Mouse (Mus musculus) spleen, adult 10 weeks (tissue): Measurements from ENCODE around the gene Mog. TPM values are rescaled to one million over a fixed set of nuclear protein-coding genes. Genes with fewer than 3 reads are reported as not detected.

Experiments
- polyA plus RNA-seq: library from polyadenylated mRNA; stranded (reverse); fragments of 350-450 nt; fragmentation: Illumina TruSeq; extraction: RNeasy Lipid Tissue Mini Kit (QIAGEN cat#74804); gene quantifications from one replicate; pipeline ENCODE4 v1.2.3, GENCODE M21; 2015; ENCODE audit warnings: low replicate concordance; ENCODE audit not compliant: insufficient read depth

The Mog gene
- not detected for polyA plus RNA-seq

GRCm38 (mm10) chr17:37022628-37023576 is at the start of gene Mog:
Mog (minus strand) TSS chr17:37023398.

GRCm38 (mm10) chr17:37045611-37046311 is 22.6 kb upstream of the Mog start, which contains the start of gene Gabbr1:
Gabbr1 (plus strand) TSS chr17:37045966.

GRCm38 (mm10) chr17:37000863-37001262 is 22.3 kb downstream of the Mog start, which contains the start of gene Zfp57:
Zfp57 (plus strand) TSS chr17:37001163.

GRCm38 (mm10) chr17:36989437-36989836 is 33.8 kb downstream of the Mog start, which contains the start of gene H2-M5:
H2-M5 (minus strand) TSS chr17:36989537.

GRCm38 (mm10) chr17:36981221-36981813 is 41.9 kb downstream of the Mog start, which contains the start of gene 2410137M14Rik:
2410137M14Rik (minus strand) TSS chr17:36981237.

Other genes with a start within 250 kb of the Mog start
- not detected for gene H2-M10.6, start 211.2 kb downstream of the Mog start, polyA plus RNA-seq
- gene Trim26, start 186.3 kb downstream of the Mog start, polyA plus RNA-seq: 152 TPM
- gene Trim15, start 156.2 kb downstream of the Mog start, polyA plus RNA-seq: not detected
- 35.2 TPM for gene Trim10, start 153.8 kb downstream of the Mog start, polyA plus RNA-seq
- 0.21 TPM for gene Trim40, start 133.3 kb downstream of the Mog start, polyA plus RNA-seq
- gene Trim31, start 125.3 kb downstream of the Mog start, polyA plus RNA-seq: not detected
- 0.47 TPM for gene Rnf39, start 80.5 kb downstream of the Mog start, polyA plus RNA-seq
- 80.6 TPM for gene Ppp1r11, start 71.7 kb downstream of the Mog start, polyA plus RNA-seq
- gene Znrd1, start 64.8 kb downstream of the Mog start, polyA plus RNA-seq: 71.5 TPM
- gene Znrd1as, start 64.8 kb downstream of the Mog start, polyA plus RNA-seq: 12.9 TPM
- not detected for gene 2410137M14Rik, start 42.2 kb downstream of the Mog start, polyA plus RNA-seq
- 0.87 TPM for gene H2-M5, start 33.9 kb downstream of the Mog start, polyA plus RNA-seq
- gene Zfp57, start 22.2 kb downstream of the Mog start, polyA plus RNA-seq: 3.0 TPM
- gene Gabbr1, start 22.6 kb upstream of the Mog start, polyA plus RNA-seq: 60.3 TPM
- not detected for gene Olfr90, start 65.1 kb upstream of the Mog start, polyA plus RNA-seq
- gene Olfr91, start 74.9 kb upstream of the Mog start, polyA plus RNA-seq: not detected
- not detected for gene Olfr92, start 96.7 kb upstream of the Mog start, polyA plus RNA-seq
- gene Olfr93, start 138.1 kb upstream of the Mog start, polyA plus RNA-seq: not detected
- gene Ubd, start 170.5 kb upstream of the Mog start, polyA plus RNA-seq: 32.4 TPM
- not detected for gene Olfr94, start 177.6 kb upstream of the Mog start, polyA plus RNA-seq
- not detected for gene Olfr95, start 189.7 kb upstream of the Mog start, polyA plus RNA-seq
- gene Olfr96, start 196.7 kb upstream of the Mog start, polyA plus RNA-seq: not detected
- not detected for gene Olfr97, start 213.9 kb upstream of the Mog start, polyA plus RNA-seq
- gene Olfr98, start 240.4 kb upstream of the Mog start, polyA plus RNA-seq: not detected
- gene H2-M3, start 246.8 kb upstream of the Mog start, polyA plus RNA-seq: 58.2 TPM